In the genomic region with DNA sequence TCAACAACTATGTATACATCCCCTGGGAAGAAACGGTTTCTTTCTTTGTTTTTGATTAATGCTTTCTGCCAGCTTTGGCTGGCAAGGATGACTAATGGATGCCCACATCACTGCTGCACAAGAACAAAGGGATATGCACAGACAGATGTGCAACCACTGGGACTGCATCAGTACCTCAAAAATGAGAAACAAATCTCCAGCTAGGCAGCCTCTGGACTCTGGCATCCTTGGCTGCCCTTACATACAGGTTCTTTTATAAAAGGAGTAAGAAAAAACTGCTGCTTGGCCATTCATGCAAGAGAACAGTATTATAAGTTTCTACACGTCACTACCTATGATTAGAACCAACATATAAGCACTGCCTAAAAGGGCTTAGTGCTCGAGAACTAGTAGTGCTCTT, we compare ENCODE assay signal across 14 mouse cellular contexts.
"Had no signal": no experiment of that assay in that cellular context is flagged by ENCODE, and none has a peak within 500 bp of the region (broad histone marks: within the 10 kb centered on the region; RNA-seq: fewer than 3 reads in every experiment).

No protein-coding gene starts in this region.

- H3K27me3 ChIP-seq: neural tube, embryonic 15.5 days; stomach, embryonic 15.5 days had no signal

- H3K36me3 ChIP-seq: neural tube, embryonic 15.5 days; stomach, embryonic 15.5 days had no signal

- H3K4me3 ChIP-seq: neural tube, embryonic 15.5 days; stomach, embryonic 15.5 days had no signal

- DNase-seq: retina, postnatal 1 day; right cerebral cortex, adult 18-20 months; right cerebral cortex, postnatal 14 days; right cerebral cortex, postnatal 25 days; right cerebral cortex, postnatal 4 days; spleen, adult 18-20 months; thymus, adult 18-20 months; thymus, adult 2 months; thymus, postnatal 14 days; thymus, postnatal 25 days; thymus, postnatal 36 days; thymus, postnatal 4 days had no signal
